Mouse (Mus musculus): ENCODE data around the gene Tbcel. TPM values are rescaled to one million over a fixed set of nuclear protein-coding genes. Genes with fewer than 3 reads are reported as not detected.

The Tbcel gene
- polyA plus RNA-seq, 1 experiment from 2014 or later, result 6.7 TPM

DNA sequence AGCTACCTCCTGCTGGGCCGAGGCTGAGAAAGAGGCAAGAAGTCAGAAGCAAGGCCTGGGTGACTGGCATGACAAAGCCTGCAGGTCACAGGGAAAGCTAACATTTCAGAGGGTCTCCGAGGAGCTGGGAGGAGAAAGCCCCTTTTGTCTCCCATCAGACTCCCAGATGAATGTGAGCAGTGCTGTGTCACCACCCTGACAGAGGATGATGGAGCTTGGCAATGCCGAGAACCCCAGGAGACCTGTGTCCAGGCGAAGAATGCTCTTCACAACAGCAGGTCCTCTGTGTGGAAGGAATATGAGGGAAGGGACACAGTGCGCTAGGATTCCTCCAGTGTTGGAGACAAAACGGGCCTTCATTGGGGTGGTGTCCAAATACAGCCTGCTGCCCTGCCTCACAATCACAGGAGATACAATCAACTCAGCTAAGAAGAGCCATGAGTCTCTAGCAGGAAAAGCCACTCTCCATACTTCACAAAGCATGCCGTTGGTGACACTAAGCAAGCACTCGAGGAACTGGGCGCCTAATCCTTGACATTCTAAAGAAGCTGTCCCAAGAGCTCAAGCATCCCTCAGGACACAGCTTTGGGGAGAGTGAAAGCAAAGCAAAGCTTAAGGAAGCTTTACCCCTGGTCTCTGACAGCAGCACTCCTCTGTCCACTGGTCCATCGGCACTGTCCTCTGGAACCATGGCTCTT, 80.8 kb downstream of the Tbcel start:
- no peak overlapping the region for H3K9ac ChIP-seq (ENCODE audit: low read depth, low read length)
- 51% methylated on average over 10 of the region's 10 CpGs for WGBS
- no peak for ATAC-seq (ENCODE audit: low read depth)
- no peak overlapping the region for H3K4me2 ChIP-seq (ENCODE audit: low read depth, low read length)
- no peak for DNase-seq (ENCODE audit: low spot score)
- H3K27me3 ChIP-seq (replicated peaks; ENCODE audit: control insufficient read depth, insufficient read depth, low read length), result no peaks in the 10 kb centered on the region
- no peak overlapping the region for H3K4me3 ChIP-seq (ENCODE audit: low read depth, low read length)
- no peak overlapping the region for H3K27ac ChIP-seq (replicated peaks; ENCODE audit: low read depth, low read length)
- H3K36me3 ChIP-seq (ENCODE audit: control insufficient read depth, insufficient read depth, low read length), result peaks cover 45% of the 10 kb centered on the region; the same call in 1 of the 2 replicates
- H3K4me1 ChIP-seq (ENCODE audit: control insufficient read depth, insufficient read depth, low read length), result no peaks in the 10 kb centered on the region
- no peaks in the 10 kb centered on the region for H3K9me3 ChIP-seq (ENCODE audit: control insufficient read depth, low read length)

DNA sequence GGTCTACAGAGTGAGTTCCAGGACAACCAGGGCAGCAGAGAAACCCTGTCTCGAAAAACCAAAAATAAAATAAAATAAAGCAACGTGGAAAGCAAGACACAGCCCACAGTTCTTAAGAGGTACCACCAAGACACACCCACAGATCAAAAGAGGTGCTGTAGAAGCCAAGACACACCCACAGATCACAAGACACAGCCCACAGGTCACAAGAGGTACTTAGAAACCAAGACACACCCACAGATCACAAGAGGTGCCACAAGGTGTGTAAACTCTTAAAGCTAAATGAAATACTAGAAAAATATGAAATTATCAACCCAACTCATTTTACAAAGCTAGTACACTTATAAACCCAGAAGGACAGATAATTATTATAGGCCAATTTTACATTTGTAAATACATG, 84.0 kb downstream of the Tbcel start:
- WGBS, result 82% methylated on average over 2 of the region's 2 CpGs
- no peak overlapping the region for H3K4me2 ChIP-seq (ENCODE audit: low read depth, low read length)

DNA sequence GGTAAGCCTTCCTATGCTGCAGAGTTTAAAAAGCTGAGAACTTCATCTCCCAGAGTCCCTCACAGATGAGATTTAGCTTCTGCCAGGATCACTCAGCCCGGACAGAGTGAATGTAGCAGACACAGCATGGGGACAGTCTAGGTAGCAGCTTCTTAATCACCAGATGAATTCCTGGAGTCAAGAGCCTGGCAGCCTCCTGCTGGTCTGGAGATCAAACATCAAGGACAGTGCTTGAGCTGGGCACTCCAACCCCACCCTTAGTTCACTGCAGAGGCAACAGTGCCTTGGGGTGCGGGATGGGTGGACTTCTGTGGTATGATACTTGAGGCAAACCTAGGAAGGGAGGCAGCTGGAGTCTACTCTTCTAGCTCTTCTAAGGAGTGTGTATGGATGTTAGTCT, 87.9 kb downstream of the Tbcel start:
- Histone ChIP-seq H3K4me3 (ENCODE audit: low read depth, low read length) (no peak overlapping the region), H3K9ac (ENCODE audit: low read depth, low read length) (no peak overlapping the region), H3K4me1 (ENCODE audit: control insufficient read depth, insufficient read depth, low read length) (peaks cover 3% of the 10 kb centered on the region; the same call in 1 of the 2 replicates), H3K9me3 (ENCODE audit: control insufficient read depth, low read length) (no peaks in the 10 kb centered on the region), H3K4me2 (ENCODE audit: low read depth, low read length) (no peak overlapping the region), H3K27me3 (replicated peaks; ENCODE audit: control insufficient read depth, insufficient read depth, low read length) (no peaks in the 10 kb centered on the region), H3K27ac (replicated peaks; ENCODE audit: low read depth, low read length) (no peak overlapping the region), H3K36me3 (ENCODE audit: control insufficient read depth, insufficient read depth, low read length) (peaks cover 25% of the 10 kb centered on the region)
- ATAC-seq (ENCODE audit: low read depth), result no peak
- 72% methylated on average over 2 of the region's 2 CpGs for WGBS
- DNase-seq (ENCODE audit: low spot score), result no peak

More for the DNA sequence above, 84.0 kb downstream of the Tbcel start:
- Histone ChIP-seq H3K4me3 (ENCODE audit: low read depth, low read length) (no peak overlapping the region), H3K9me3 (ENCODE audit: control insufficient read depth, low read length) (no peaks in the 10 kb centered on the region), H3K36me3 (ENCODE audit: control insufficient read depth, insufficient read depth, low read length) (peaks cover 30% of the 10 kb centered on the region), H3K27ac (replicated peaks; ENCODE audit: low read depth, low read length) (no peak overlapping the region), H3K4me1 (ENCODE audit: control insufficient read depth, insufficient read depth, low read length) (no peaks in the 10 kb centered on the region), H3K27me3 (replicated peaks; ENCODE audit: control insufficient read depth, insufficient read depth, low read length) (no peaks in the 10 kb centered on the region), H3K9ac (ENCODE audit: low read depth, low read length) (no peak overlapping the region)
- ATAC-seq (ENCODE audit: low read depth) (no peak), DNase-seq (ENCODE audit: low spot score) (no peak)

DNA sequence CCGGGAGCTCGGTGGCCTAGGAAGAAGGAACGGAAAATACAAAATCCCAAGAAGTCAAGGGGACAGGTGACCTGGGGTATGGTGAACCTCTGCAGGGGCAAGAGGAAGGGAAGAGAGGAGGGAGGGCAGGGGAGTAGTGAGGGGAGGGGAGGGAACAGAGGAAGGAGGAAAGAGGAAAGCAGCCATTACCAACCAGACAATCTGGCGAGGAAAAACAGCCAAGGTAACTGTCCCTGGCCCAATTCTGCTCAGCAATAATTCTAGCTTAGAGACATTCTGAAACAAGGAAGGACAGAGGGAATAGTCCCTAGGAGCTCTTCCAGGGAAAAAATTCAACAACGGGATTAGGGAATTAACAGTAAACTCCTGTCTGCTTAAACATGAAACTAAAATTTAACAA, 88.8 kb downstream of the Tbcel start:
- peaks cover 25% of the 10 kb centered on the region for H3K36me3 ChIP-seq (ENCODE audit: control insufficient read depth, insufficient read depth, low read length)
- no peak overlapping the region for H3K4me3 ChIP-seq (ENCODE audit: low read depth, low read length)
- H3K4me1 ChIP-seq (ENCODE audit: control insufficient read depth, insufficient read depth, low read length), result peaks cover 3% of the 10 kb centered on the region; the same call in 1 of the 2 replicates
- H3K9ac ChIP-seq (ENCODE audit: low read depth, low read length), result no peak overlapping the region
- no peaks in the 10 kb centered on the region for H3K9me3 ChIP-seq (ENCODE audit: control insufficient read depth, low read length)
- ATAC-seq (ENCODE audit: low read depth), result no peak
- H3K4me2 ChIP-seq (ENCODE audit: low read depth, low read length), result no peak overlapping the region
- no peak overlapping the region for H3K27ac ChIP-seq (replicated peaks; ENCODE audit: low read depth, low read length)
- H3K27me3 ChIP-seq (replicated peaks; ENCODE audit: control insufficient read depth, insufficient read depth, low read length), result no peaks in the 10 kb centered on the region
- WGBS, result 86% methylated on average over 5 of the region's 5 CpGs
- no peak for DNase-seq (ENCODE audit: low spot score)

DNA sequence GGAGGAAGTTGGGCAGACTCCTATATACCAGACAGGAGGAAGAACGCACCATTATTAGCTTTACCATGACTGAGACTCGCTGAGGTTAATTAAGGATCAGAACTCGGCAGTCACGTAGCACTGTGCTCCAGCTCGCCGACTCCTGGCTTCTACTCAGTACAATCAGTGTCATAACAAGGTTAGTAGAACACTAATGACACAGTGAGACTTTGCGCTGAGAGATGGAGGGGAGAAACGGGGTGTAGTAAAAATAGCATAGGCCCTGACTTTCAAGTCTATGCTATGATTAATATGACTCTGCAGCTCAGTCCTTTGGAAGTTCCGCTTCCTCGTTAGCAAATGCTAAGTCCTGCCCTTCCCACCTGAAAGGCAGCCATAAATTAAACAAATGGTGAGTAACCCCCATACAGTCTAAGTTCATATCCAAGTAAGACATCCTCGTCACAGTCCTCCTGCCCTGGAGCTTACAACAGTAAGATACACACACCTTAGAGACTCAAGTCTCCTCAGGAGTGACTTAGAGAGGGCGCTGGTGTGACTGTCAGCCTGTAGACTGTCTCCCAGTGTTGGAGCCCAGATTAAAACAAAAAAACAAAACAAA, 90.2 kb downstream of the Tbcel start:
- Histone ChIP-seq H3K4me2 (ENCODE audit: low read depth, low read length) (no peak overlapping the region), H3K27ac (replicated peaks; ENCODE audit: low read depth, low read length) (no peak overlapping the region), H3K9ac (ENCODE audit: low read depth, low read length) (no peak overlapping the region), H3K9me3 (ENCODE audit: control insufficient read depth, low read length) (no peaks in the 10 kb centered on the region), H3K4me3 (ENCODE audit: low read depth, low read length) (no peak overlapping the region), H3K27me3 (replicated peaks; ENCODE audit: control insufficient read depth, insufficient read depth, low read length) (no peaks in the 10 kb centered on the region), H3K36me3 (ENCODE audit: control insufficient read depth, insufficient read depth, low read length) (peaks cover 25% of the 10 kb centered on the region), H3K4me1 (ENCODE audit: control insufficient read depth, insufficient read depth, low read length) (peaks cover 3% of the 10 kb centered on the region; the same call in 1 of the 2 replicates)
- 80% methylated on average over 12 of the region's 12 CpGs for WGBS
- ATAC-seq (ENCODE audit: low read depth), result no peak
- DNase-seq (ENCODE audit: low spot score), result no peak

DNA sequence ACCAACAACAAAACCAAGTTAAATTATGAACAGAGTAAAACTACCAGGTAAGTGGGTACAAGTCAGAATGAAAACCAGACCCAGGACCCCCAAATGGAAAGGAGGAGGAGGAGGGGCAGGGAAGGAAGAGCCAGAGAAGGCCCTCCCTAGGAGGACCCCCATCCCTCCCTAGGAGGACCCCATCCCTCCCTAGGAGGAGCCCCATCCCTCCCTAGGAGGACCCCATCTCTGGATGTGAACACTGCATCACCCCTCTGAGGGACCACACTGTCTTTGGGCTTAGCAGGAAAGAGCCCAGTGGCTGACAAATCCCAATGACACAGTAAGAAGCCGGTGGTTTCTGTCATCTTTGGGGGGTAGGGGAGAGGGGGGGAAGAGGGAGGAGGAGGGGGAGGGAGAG, 92.4 kb downstream of the Tbcel start:
- H3K4me3 ChIP-seq (ENCODE audit: low read depth, low read length), result no peak overlapping the region
- no peak for DNase-seq (ENCODE audit: low spot score)
- no peak for ATAC-seq (ENCODE audit: low read depth)
- H3K27ac ChIP-seq (replicated peaks; ENCODE audit: low read depth, low read length), result peak overlapping the region; percentile 45
- peaks cover 10% of the 10 kb centered on the region for H3K36me3 ChIP-seq (ENCODE audit: control insufficient read depth, insufficient read depth, low read length)
- no peaks in the 10 kb centered on the region for H3K27me3 ChIP-seq (replicated peaks; ENCODE audit: control insufficient read depth, insufficient read depth, low read length)
- no peak overlapping the region; the same call in 1 of the 2 replicates for H3K9ac ChIP-seq (ENCODE audit: low read depth, low read length)
- no peak overlapping the region for H3K4me2 ChIP-seq (ENCODE audit: low read depth, low read length)
- WGBS, result 26% methylated on average over 1 of the region's 1 CpGs
- H3K9me3 ChIP-seq (ENCODE audit: control insufficient read depth, low read length), result no peaks in the 10 kb centered on the region
- H3K4me1 ChIP-seq (ENCODE audit: control insufficient read depth, insufficient read depth, low read length), result peaks cover 3% of the 10 kb centered on the region; the same call in 1 of the 2 replicates

DNA sequence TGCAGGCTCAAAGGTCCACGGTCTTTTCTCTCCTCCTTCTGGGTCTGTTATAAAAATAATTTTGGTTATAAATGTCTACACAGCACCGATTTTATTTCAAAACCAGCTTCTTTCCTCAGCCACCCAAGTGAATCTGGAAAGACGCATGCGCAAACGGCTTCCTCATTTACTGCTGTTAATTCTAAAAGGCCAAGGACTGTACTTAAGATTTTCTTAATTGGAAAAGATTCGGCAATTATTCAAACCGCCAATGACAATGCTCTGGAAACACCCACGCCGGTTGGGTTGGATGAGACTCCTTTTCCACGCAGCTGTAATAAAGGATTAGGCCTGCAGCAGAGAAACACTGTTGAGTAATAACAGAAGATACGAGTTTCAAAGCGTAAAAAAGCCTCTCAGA, 94.3 kb downstream of the Tbcel start:
- no peaks in the 10 kb centered on the region for H3K27me3 ChIP-seq (replicated peaks; ENCODE audit: control insufficient read depth, insufficient read depth, low read length)
- H3K36me3 ChIP-seq (ENCODE audit: control insufficient read depth, insufficient read depth, low read length), result peaks cover 10% of the 10 kb centered on the region
- H3K4me3 ChIP-seq (ENCODE audit: low read depth, low read length), result no peak overlapping the region
- no peak overlapping the region for H3K9ac ChIP-seq (ENCODE audit: low read depth, low read length)
- DNase-seq (ENCODE audit: low spot score) (no peak), ATAC-seq (ENCODE audit: low read depth) (no peak)
- peak overlapping the region; percentile 46; the same call in 1 of the 2 replicates for H3K27ac ChIP-seq (replicated peaks; ENCODE audit: low read depth, low read length)
- H3K9me3 ChIP-seq (ENCODE audit: control insufficient read depth, low read length), result no peaks in the 10 kb centered on the region
- 71% methylated on average over 12 of the region's 12 CpGs for WGBS
- H3K4me1 ChIP-seq (ENCODE audit: control insufficient read depth, insufficient read depth, low read length), result peaks cover 3% of the 10 kb centered on the region; the same call in 1 of the 2 replicates
- H3K4me2 ChIP-seq (ENCODE audit: low read depth, low read length), result no peak overlapping the region

DNA sequence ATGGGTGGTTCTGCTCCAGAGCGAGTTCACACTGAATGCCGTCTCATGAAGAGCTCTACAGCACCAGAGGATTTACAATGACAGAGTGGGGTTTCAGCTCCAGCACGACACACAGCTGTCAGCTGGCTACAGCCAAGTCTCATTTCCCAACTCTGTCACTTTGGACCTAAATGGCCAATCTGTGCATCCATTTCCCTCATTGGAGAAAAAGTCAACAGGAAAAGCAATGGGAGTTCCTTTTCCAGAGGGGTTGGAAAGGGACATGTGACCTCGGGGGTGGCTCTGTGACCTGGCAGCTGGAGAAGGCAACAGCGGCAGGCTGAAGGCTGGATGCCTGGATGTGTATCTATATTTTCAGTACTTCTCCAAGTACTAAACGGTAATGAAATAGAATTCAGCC, 96.3 kb downstream of the Tbcel start:
- ATAC-seq (ENCODE audit: low read depth) (no peak), DNase-seq (ENCODE audit: low spot score) (no peak)
- Histone ChIP-seq H3K4me2 (ENCODE audit: low read depth, low read length) (no peak overlapping the region), H3K9me3 (ENCODE audit: control insufficient read depth, low read length) (no peaks in the 10 kb centered on the region), H3K4me3 (ENCODE audit: low read depth, low read length) (no peak overlapping the region), H3K9ac (ENCODE audit: low read depth, low read length) (no peak overlapping the region), H3K36me3 (ENCODE audit: control insufficient read depth, insufficient read depth, low read length) (peaks cover 10% of the 10 kb centered on the region), H3K27me3 (replicated peaks; ENCODE audit: control insufficient read depth, insufficient read depth, low read length) (no peaks in the 10 kb centered on the region), H3K27ac (replicated peaks; ENCODE audit: low read depth, low read length) (no peak overlapping the region), H3K4me1 (ENCODE audit: control insufficient read depth, insufficient read depth, low read length) (peaks cover 3% of the 10 kb centered on the region; the same call in 1 of the 2 replicates)
- 86% methylated on average over 6 of the region's 6 CpGs for WGBS

DNA sequence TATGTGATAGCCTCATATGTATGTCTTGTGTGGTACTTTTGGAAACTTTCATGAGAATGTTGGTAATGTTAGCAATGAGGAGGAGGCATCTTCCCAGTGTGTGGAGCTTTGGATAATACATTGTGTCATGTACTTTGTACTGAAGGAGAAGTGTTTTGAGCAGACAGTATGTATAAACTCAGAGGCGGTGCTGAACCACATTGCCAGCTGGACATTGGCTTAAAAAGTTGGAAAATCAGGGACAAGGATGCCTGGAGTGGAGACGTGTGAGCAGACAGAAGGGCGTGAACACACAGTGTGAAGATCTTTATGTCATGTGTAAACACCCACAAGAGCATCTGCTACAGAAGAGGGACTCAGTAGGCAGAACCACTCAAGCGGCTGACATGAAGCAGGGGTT, 101.9 kb downstream of the Tbcel start:
- H3K4me1 ChIP-seq (ENCODE audit: control insufficient read depth, insufficient read depth, low read length), result no peaks in the 10 kb centered on the region
- H3K9ac ChIP-seq (ENCODE audit: low read depth, low read length), result no peak overlapping the region
- no peaks in the 10 kb centered on the region for H3K9me3 ChIP-seq (ENCODE audit: control insufficient read depth, low read length)
- no peaks in the 10 kb centered on the region for H3K36me3 ChIP-seq (ENCODE audit: control insufficient read depth, insufficient read depth, low read length)
- ATAC-seq (ENCODE audit: low read depth) (no peak), DNase-seq (ENCODE audit: low spot score) (no peak)
- no peak overlapping the region for H3K4me3 ChIP-seq (ENCODE audit: low read depth, low read length)
- no peak overlapping the region for H3K4me2 ChIP-seq (ENCODE audit: low read depth, low read length)
- no peak overlapping the region for H3K27ac ChIP-seq (replicated peaks; ENCODE audit: low read depth, low read length)
- 74% methylated on average over 4 of the region's 4 CpGs for WGBS
- no peaks in the 10 kb centered on the region for H3K27me3 ChIP-seq (replicated peaks; ENCODE audit: control insufficient read depth, insufficient read depth, low read length)

All from embryonic facial prominence, embryonic 14.5 days (tissue).